Mouse (Mus musculus) monocyte, adult 5-6 weeks (primary cell): Measurements from ENCODE around the gene Ap1g2. TPM values are rescaled to one million over a fixed set of nuclear protein-coding genes. Genes with fewer than 3 reads are reported as not detected.

ENCODE experiments used
- ATAC-seq: fragments of 153-309, 156-312 bp; replicated peaks from 2 replicates; pipeline ENCODE4 v1.8.0; 2017; ENCODE audit warnings: mild to moderate bottlenecking; ENCODE audit not compliant: low TSS enrichment, insufficient number of reproducible peaks, severe bottlenecking, poor library complexity, low FRiP score
- total RNA-seq: library from RNA; stranded (forward); fragments of 200-1000, 200-491, 200-594 nt; gene quantifications from 3 replicates; pipeline ENCODE4 v1.2.3, GENCODE M21; 2017

Ap1g2 gene
- total RNA-seq, 1 experiment from 2014 or later: 26.9 TPM

- ATAC-seq: no peak
These were observed 8.6 kb upstream of the Ap1g2 start for GRCm38 (mm10) chr14:55114759-55115701.

GRCm38 (mm10) chr14:55113975-55114645 lies 7.7 kb upstream of the Ap1g2 start:
- no peak for ATAC-seq

DNA sequence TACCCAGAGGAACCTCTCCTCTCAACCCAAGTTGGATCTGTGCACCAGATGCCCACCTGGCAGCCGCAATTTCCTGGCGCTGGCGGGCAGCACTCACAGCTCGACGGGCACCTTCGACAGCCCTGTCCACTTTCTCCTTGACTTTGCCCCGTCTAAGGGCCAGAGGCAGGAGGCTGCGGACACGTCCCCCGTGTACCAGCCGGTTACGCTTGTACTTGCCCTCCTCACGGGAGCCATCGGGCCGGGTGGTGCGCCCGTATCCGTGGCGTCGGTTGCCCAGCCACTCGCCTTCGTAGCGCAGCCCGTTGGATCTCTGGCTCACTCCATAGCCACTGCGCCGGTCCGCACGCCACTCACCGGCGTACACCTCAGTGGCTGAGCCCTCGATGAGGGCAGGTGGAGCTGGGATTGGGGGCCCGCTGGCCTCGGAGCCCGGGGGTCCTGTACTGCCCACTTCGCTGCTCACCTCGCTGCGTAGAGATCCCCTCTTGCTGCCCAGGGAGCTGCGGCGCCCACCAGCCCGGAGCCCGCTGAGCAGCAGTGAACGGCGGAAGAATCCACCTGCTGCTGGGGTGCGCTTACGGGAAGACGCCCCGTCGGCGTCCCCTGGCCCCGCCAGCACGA lies 7.1 kb upstream of the Ap1g2 start:
- ATAC-seq: no peak

DNA sequence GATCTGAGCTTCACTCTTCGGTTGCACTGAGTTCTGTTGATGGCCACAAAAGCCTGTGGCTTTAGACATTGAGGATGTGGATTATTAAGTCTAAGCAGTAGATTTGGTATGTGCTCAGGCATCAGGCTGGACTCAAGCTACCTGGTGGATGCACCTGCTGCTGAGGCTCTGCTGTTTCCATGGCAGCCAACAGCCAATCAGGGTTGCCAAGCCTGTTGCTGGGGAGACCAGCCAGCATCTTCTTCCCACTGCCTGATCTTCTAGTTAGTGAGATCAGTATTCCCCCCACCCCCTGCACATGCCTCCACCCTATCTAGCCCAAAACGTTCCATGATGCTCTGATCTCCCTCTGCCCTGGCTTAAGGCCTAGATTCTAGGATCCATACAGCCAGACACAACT lies 5.3 kb upstream of the Ap1g2 start:
- no peak for ATAC-seq

DNA sequence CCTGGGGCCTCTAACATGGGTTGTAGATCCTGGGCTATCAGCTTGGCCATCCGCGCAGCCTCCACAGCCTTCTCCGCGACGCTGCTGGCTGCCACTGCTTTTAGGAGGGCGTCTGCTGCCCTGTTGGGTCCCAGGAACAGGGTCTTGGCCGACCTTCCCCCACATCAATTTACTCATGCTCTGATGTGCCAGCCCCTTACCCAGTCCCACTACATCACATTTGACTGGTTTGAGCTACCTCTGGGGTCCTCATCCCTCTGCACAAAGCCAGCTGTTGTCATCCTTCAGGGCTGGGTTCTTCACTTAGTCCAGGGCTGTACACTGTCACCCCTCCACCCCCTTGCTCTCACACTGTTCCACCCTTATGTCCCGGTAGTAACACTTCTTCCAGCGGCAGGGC lies 3.7 kb upstream of the Ap1g2 start:
- no peak for ATAC-seq

- ATAC-seq: no peak
These were observed 2.9 kb upstream of the Ap1g2 start for GRCm38 (mm10) chr14:55109048-55109873.

DNA sequence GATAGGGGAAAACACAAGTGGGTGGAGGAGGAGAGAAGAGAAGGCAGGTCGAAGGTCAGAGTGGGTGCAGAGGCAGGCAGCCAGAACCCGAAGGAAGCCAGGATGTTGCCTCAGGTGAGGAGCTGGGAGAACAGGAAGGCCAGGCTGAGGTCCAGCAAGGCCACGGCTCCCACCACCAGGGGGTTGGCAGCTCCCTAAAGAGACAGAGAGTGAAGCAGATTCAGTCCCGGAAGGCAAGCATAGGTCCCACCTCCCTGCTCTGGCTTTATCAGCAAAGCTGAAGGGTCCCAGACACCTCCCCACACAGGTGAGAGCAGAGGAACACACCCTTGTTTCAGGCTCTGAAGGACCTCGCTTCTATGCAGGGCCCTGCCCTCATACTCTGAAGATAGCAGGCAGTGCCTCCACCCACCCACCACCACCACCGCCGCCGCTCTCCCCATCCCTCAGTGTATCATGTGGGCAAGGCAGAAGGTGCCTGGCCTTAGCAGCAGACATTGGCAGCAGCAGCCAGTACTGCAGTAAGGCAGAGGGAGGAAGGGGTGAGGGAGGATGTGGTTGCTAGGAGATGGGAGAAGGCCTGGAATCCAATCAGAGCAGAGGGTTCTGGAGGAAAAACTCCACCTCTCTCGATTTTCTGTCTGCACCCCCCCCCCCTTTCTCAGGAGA lies 1.9 kb upstream of the Ap1g2 start:
- ATAC-seq: no peak

DNA sequence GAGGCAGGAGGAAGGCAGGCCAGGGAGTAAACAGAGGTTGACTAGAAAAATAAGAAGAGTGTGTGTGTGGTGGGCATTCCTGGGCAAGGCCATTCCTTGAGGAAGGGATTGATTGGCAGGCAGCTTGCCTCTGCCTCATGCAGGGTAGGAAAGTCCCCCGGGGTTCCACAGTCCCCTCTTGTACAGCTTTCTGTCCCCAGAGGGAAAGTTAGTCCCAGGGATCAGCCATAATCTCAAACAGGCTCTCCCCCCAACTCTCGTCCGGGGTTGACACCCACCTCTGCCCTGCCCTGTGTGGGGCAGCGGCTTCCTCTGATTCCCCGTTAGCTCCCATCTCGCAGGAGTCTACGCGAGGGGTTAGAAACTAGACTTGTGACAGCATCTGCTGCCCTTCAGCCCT lies 597 bp upstream of the Ap1g2 start:
- no peak for ATAC-seq

DNA sequence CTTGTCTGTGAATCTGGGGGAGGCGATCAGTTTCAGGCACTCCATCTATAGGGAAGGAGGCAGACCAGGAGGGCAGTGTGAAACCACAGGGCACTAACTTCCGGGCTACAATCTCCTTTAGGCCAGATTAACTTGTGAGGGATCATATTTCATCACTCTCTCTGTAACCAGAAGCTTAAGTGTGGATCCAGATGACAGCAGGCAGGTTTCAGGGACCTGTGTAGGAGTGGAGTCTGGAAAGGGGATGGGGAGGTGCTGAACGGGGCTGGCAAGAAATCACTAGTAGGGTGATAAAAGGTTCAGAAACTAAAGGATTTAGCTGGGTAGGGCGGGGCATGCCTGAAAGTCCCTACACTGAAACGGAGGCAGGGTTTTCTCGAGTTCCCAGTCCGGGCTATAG lies 1.0 kb downstream of the Ap1g2 start:
- ATAC-seq: no peak

DNA sequence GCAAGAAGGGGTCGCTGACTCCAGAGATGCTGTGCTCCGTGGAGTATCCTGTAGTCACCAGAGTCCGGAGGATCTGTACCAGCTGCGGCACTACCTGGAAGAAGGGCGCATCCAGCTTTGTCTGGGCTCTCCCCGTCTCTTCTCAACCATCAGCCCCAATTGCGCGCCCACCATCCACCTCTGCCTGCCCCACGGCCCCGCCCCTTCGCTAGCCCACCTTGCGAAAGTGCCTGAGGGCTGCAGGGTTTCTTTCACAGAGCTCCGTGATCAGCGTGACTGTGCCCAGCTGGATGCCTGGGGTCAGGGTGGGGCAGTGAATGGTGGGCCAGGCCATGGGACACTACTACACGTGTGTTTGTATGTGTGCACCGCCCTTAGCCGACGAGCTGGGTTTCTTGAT lies 2.0 kb downstream of the Ap1g2 start:
- ATAC-seq: no peak

DNA sequence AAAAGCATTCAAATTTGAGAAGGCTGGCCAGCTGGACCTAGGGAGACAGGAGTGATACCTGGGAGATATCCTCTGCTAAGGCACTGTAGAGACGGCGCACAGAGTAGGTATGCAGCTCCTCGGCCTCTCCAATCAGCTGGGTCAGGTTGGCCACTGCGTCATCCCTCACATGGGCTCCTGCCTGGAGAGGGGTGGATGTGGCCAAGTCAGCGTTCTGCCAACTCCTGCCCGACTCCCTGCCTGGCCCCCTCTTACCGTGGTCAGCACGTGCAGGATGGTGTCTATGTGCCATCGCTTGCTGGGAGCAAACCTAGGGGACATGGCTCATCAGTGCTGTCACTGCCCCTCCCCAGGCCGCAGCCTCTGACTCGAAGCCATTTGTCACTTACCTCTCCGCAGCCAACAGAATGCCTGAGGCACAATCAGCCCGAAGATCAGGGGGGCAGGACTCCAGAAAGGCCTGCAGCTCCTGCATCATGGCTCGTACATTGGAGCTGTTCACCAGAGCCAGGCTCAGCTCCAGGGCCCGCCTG lies 4.1 kb downstream of the Ap1g2 start:
- no peak for ATAC-seq

GRCm38 (mm10) chr14:55101592-55101991 lies 4.8 kb downstream of the Ap1g2 start:
- ATAC-seq: no peak

- ATAC-seq: peak; percentile 32
These were observed 8.3 kb downstream of the Ap1g2 start for GRCm38 (mm10) chr14:55098067-55098466.

- no peak for ATAC-seq
These were observed 8.7 kb downstream of the Ap1g2 start for GRCm38 (mm10) chr14:55097646-55098045.

GRCm38 (mm10) chr14:55096573-55097087 lies 9.8 kb downstream of the Ap1g2 start:
- no peak for ATAC-seq

DNA sequence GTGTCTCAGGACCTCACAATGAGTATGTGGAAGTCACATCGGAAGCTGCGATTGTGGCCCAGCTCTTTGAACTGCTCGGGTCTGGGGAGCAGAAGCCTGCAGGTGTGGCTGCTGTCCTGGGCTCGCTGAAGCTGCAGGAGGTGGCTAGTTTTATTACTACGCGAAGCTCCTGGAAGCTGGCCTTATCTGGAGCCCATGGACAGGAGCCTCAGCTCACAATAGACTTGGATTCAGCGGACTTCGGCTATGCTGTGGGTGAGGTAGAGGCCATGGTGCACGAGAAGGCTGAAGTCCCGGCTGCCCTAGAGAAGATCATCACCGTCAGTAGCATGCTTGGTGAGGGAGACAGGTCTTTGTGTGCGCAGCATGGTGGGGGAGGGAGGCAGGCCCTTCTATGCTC lies 10.7 kb downstream of the Ap1g2 start:
- no peak for ATAC-seq

GRCm38 (mm10) chr14:55095263-55095662 lies 11.1 kb downstream of the Ap1g2 start:
- no peak for ATAC-seq

DNA sequence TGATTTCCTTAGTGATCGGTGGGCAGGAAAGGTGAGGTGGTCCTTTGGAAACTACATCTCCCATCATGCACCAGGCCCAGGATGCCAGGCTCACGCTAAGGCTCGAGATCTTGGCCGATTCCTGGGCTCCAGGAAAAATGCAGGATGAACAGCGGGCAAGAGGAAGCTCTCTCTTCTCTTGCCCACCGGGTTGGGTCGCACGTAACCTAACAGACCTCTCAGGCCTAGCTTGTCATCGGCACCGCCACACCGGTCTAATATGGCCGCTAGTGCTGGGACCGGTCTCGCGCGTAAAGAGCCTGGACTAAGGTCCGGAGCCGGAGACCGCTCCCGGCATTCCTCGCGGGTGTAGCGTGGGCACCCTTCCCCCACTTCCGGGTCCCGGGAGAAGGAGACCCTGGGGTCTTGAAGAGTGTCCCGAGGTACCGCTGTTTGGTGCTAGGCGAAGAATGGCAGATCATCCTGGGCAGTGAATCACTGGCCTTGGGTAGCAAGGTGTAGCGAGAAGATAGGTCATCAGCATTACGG lies 11.6 kb downstream of the Ap1g2 start, which contains the start of gene Thtpa:
Thtpa (plus strand) TSS at position 81 of the 528 bp plus-strand sequence.
- ATAC-seq: peak; percentile 52
